In the genomic region with DNA sequence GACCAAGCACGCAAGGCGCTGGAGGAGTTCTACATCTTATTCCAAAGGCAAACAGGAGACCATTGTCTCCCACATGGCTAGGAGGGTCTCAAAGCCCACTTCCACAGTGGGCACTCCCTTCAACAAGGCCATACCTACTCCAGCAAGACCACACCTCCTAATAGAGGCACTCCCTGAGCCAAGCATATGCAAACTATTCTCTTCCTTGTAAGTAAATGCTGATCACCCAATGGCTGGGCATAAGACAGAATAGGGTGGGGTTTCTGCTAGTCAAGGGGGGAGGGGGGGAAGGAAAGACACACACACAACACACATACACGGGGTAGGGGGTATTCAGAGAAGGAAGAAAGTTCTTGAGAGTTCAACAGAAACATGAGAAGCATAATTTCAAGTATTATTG, we compare ENCODE assay signal across 26 mouse cellular contexts. TPM values are rescaled to one million over a fixed set of nuclear protein-coding genes. Genes with fewer than 3 reads are reported as not detected.
DNase-seq lines count a peak whose midpoint lies in the region; ATAC-seq and TF ChIP-seq lines count a peak whose summit lies in the region.
"Had no signal": no experiment of that assay in that cellular context is flagged by ENCODE, and none has a peak within 500 bp of the region (broad histone marks: within the 10 kb centered on the region; RNA-seq: fewer than 3 reads in every experiment).

No protein-coding gene starts in this region.

- WGBS in liver, embryonic 11.5 days = 98% methylated on average over 3 of the region's 3 CpGs
- 93% methylated on average over 3 of the region's 3 CpGs for WGBS in stomach, postnatal 0 days
- 96% methylated on average over 3 of the region's 3 CpGs for WGBS in forebrain, embryonic 13.5 days

- H3K4me3 ChIP-seq in E14TG2a.4 (replicated peaks; ENCODE audit: low read length) = peak overlapping the region; percentile 32
- H3K4me3 ChIP-seq in liver, embryonic 11.5 days (ENCODE audit: low read depth, low read length) = no peak overlapping the region
- no peak overlapping the region for H3K4me3 ChIP-seq in stomach, postnatal 0 days (ENCODE audit: low read depth, low read length)
- no peak overlapping the region for H3K4me3 ChIP-seq in forebrain, embryonic 13.5 days

- TF ChIP-seq CTCF in E14TG2a.4 (conservative IDR thresholded peaks at IDR 0.05; ENCODE audit: low read length) = no peak
- TF ChIP-seq CTCF in stomach, postnatal 0 days (IDR thresholded peaks at IDR 0.05; ENCODE audit: low read depth) = no peak

- H3K27ac ChIP-seq in liver, embryonic 11.5 days (ENCODE audit: low read depth, low read length) = no peak overlapping the region
- no peak overlapping the region for H3K27ac ChIP-seq in stomach, postnatal 0 days (replicated peaks)
- H3K27ac ChIP-seq in forebrain, embryonic 13.5 days = no peak overlapping the region

- DNase-seq in ES-CJ7 (ENCODE audit: low read depth, low spot score) = peak; percentile 91
- DNase-seq in R1 (ENCODE audit: low read depth, low spot score) = peak; percentile 90
- peak; percentile 70 for DNase-seq in ZHBTc4 (ENCODE audit: low read depth, low spot score)
- DNase-seq in spleen, postnatal 10 days (ENCODE audit: low spot score in 2 of 2) = no peak
- no peak for DNase-seq in liver, embryonic 11.5 days (ENCODE audit: low spot score)
- DNase-seq in stomach, postnatal 0 days (ENCODE audit: low spot score) = no peak
- DNase-seq: adrenal gland, adult 2 months; adrenal gland, adult 8-10 months; adrenal gland, postnatal 10 days; adrenal gland, postnatal 14 days; adrenal gland, postnatal 25 days; adrenal gland, postnatal 36 days; B cell, adult 2 months; cerebellum, adult 11 months; cerebellum, adult 11-12 months; cerebellum, adult 18-20 months; cerebellum, adult 2 months; cerebellum, adult 8-10 months; cerebellum, adult 9-10 months had no signal

- no peak overlapping the region for H3K9ac ChIP-seq in liver, embryonic 11.5 days (ENCODE audit: low read depth, low read length)
- H3K9ac ChIP-seq in stomach, postnatal 0 days (ENCODE audit: low read length) = no peak overlapping the region
- H3K9ac ChIP-seq in forebrain, embryonic 13.5 days = no peak overlapping the region

- no peaks in the 10 kb centered on the region for H3K9me3 ChIP-seq in E14TG2a.4 (ENCODE audit: low read length)
- H3K9me3 ChIP-seq in liver, embryonic 11.5 days (ENCODE audit: control insufficient read depth, low read length) = no peaks in the 10 kb centered on the region
- no peaks in the 10 kb centered on the region for H3K9me3 ChIP-seq in stomach, postnatal 0 days (ENCODE audit: control insufficient read depth, low read length)
- H3K9me3 ChIP-seq in forebrain, embryonic 13.5 days (replicated peaks) = no peaks in the 10 kb centered on the region
- H3K9me3 ChIP-seq: G1E had no signal

- no peak for ATAC-seq in liver, embryonic 11.5 days (replicated peaks; ENCODE audit: low FRiP score)
- ATAC-seq in stomach, postnatal 0 days (ENCODE audit: low FRiP score, low TSS enrichment) = no peak
- ATAC-seq in forebrain, embryonic 13.5 days = no peak
- ATAC-seq: activated CD4-positive, CD25-positive, alpha-beta regulatory T cell, adult 4 months; CD4-positive, CD25-positive, alpha-beta regulatory T cell, adult 4 months; Patski had no signal

- H3K27me3 ChIP-seq in E14TG2a.4 (ENCODE audit: insufficient read depth, low read length) = no peaks in the 10 kb centered on the region
- no peaks in the 10 kb centered on the region for H3K27me3 ChIP-seq in liver, embryonic 11.5 days (replicated peaks; ENCODE audit: control insufficient read depth, insufficient read depth, low read length)
- H3K27me3 ChIP-seq in stomach, postnatal 0 days (ENCODE audit: control insufficient read depth, insufficient read depth, low read length) = no peaks in the 10 kb centered on the region
- no peaks in the 10 kb centered on the region for H3K27me3 ChIP-seq in forebrain, embryonic 13.5 days
- H3K27me3 ChIP-seq: CH12.LX, Patski had no signal

- TF ChIP-seq EP300 in stomach, postnatal 0 days (optimal IDR thresholded peaks at IDR 0.05) = no peak

- peaks cover 77% of the 10 kb centered on the region for H3K4me1 ChIP-seq in E14TG2a.4 (replicated peaks; ENCODE audit: low read depth, low read length)
- 0 out of 2 replicates have a peak, but pooled peaks cover 2% of the 10 kb centered on the region for H3K4me1 ChIP-seq in liver, embryonic 11.5 days (replicated peaks; ENCODE audit: control insufficient read depth, insufficient read depth, low read length)
- H3K4me1 ChIP-seq in stomach, postnatal 0 days (replicated peaks; ENCODE audit: control insufficient read depth, insufficient read depth) = no peaks in the 10 kb centered on the region
- H3K4me1 ChIP-seq in forebrain, embryonic 13.5 days = no peaks in the 10 kb centered on the region

- no peak overlapping the region for H3K4me2 ChIP-seq in liver, embryonic 11.5 days
- no peak overlapping the region for H3K4me2 ChIP-seq in stomach, postnatal 0 days (replicated peaks; ENCODE audit: low read depth)
- no peak overlapping the region for H3K4me2 ChIP-seq in forebrain, embryonic 13.5 days

- H3K36me3 ChIP-seq in E14TG2a.4 (ENCODE audit: insufficient read depth, low read length) = peaks cover 82% of the 10 kb centered on the region
- peaks cover 15% of the 10 kb centered on the region; the same call in 1 of the 2 replicates for H3K36me3 ChIP-seq in liver, embryonic 11.5 days (ENCODE audit: control insufficient read depth, insufficient read depth, low read length)
- peaks cover 19% of the 10 kb centered on the region for H3K36me3 ChIP-seq in stomach, postnatal 0 days (ENCODE audit: control insufficient read depth, insufficient read depth, low read length)
- peaks cover 36% of the 10 kb centered on the region for H3K36me3 ChIP-seq in forebrain, embryonic 13.5 days (ENCODE audit: poor library complexity, severe bottlenecking)

RNA-seq across cellular contexts. Expression of a gene that starts 29.2 kb away (rescaled TPM):
- polyA plus RNA-seq in liver, embryonic 11.5 days (2014; fragmentation: Nextera tagmentation; extraction: Ambion mirVana) = 16.5 and 20.0 TPM in 2 replicates
- polyA plus RNA-seq in stomach, postnatal 0 days (2015; fragmentation: Nextera tagmentation; extraction: Ambion mirVana) = 9.2 and 9.3 TPM in 2 replicates
- polyA plus RNA-seq in forebrain, embryonic 13.5 days (2015; fragmentation: Nextera tagmentation; extraction: Ambion mirVana) = 16.5 and 19.4 TPM in 2 replicates

RNA-seq across cellular contexts. Expression of a gene that starts 53.0 kb away (rescaled TPM):
- polyA plus RNA-seq in liver, embryonic 11.5 days (2014; fragmentation: Nextera tagmentation; extraction: Ambion mirVana) = 6.4 and 7.2 TPM in 2 replicates
- 4.0 and 4.9 TPM in 2 replicates for polyA plus RNA-seq in stomach, postnatal 0 days (2015; fragmentation: Nextera tagmentation; extraction: Ambion mirVana)
- 6.7 and 8.2 TPM in 2 replicates for polyA plus RNA-seq in forebrain, embryonic 13.5 days (2015; fragmentation: Nextera tagmentation; extraction: Ambion mirVana)

Comparison
In these comparisons a context has a peak if more than half of its experiments do, and no peak if none do; other contexts are left out.
1. DNase-seq: peak in ES-CJ7 (single experiment), R1 (single experiment) and ZHBTc4 (single experiment); none in spleen, postnatal 10 days (0 of 2), liver, embryonic 11.5 days (single experiment) and stomach, postnatal 0 days (single experiment).